Mouse (Mus musculus) lung, postnatal 4 days (tissue): Measurements from ENCODE around the gene Zfp446.

Source experiments
- DNase-seq, 2 experiments: peaks; one replicate each; pipeline ENCODE4 v3.0.0; 2021

Zfp446 gene

DNA sequence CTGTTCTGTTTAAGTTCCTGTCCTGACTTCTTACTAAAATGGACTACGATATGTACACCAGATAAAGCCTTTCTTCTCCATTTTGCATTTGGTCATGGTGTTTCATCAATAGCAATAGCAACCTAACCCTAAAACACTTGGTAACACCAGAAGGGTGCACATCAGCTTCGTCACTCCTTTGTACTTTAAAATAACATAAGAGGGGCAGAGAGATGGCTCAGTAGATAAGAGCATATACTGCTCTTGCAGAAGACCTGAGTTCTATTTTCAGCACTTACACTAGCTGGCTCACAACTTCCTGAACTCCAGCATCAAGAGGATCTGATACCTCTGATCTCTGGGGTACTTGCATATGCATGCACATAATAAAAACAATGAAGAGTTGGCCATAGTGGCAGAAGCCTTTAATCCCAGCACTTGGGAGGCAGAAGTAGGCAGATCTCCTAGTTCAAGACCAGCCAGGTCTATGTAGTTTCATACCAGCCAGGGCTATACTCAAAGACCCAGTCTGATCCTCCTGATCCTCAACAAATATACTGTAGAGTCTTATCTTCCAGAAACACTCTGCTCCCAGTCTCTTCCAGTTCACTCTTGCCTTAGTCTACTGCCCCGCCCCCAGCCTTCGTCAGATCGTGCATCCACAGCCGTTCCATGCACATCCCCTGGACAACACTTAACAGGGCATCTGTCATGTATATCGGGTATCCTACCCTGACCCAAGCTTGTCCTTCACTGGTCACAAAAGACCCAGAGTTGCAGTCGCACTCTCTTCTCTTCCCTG, 10.0 kb downstream of the Zfp446 start:
- DNase-seq: no peak

DNA sequence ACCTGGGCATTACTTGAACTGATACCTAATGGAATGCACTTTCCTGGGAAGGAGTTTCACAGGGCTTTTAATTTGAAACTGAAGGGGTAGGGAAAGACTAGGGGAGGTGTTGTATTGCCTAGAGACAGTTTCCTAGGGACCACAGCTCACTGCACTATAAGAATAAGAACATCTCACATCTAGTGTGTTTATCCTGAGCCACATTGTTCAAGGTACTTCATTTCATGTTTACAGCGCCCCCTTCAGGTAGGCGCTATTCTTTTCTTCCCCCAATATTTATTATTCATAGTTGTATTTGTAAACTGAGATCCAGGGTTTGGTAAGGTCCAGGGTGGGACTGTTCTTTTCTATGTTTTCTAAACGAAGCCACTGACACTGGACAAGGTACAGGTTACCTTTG, 14.6 kb downstream of the Zfp446 start:
- DNase-seq: peak in 1 of 2 experiments; percentile 59

- no peak for DNase-seq
These were observed 15.5 kb downstream of the Zfp446 start for GRCm38 (mm10) chr7:12993148-12993547.

DNA sequence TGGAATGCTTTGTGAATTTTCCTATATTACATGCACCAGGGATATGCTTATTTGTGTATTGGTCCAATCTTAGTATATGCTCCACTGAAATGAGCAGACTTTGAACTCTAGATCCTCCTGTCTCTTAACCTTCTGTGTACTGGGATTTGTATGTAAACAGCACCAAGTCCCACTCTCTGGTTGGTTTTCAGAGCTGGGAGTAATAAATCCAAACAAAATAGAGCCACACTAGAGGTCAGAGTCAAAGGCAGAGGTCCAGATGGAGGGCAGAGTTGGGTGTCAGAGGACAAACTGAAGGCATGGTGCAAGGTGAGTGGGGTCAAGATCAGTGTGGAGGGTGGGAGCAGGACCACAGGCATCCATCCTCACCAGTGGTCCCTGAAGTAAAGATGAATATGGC, 18.2 kb downstream of the Zfp446 start:
- no peak for DNase-seq

DNA sequence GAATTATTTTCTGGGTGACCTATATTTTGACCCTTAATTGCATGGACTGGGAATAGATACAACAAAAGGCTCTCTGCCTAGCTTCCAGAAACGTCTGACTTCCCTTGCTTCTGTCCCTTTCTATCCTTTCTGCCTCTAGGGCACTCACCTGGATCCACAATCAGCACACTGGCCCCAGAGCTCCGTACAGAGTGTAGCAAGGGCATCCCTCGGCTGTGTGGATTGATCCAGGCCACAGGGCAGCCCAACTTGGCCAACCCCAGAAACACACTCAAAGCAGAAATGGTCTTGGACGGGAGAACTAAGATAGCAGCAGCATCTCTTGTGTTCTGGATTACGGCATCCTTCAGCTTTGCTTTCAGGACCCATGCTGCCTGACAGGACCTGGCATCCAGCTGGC, 19.6 kb downstream of the Zfp446 start:
- no peak for DNase-seq

DNA sequence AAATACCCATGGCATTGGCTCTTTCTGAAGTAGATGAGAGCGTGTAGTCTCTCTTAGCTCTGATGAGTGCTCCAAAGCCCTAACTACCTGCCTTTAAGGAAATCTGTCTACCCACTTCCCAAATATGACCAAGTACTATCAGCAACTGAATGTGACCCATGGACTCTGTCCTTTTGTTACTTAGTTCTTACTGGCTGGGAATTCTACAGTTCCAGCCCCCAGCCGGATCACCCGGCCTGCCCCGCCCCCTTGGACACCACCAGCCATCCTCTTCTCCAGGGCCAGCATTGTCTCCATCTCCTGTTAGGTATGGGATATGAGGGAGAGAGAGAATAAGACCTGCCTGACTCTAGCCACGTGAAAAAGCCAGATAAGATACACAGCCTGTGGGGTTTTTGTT, 20.4 kb downstream of the Zfp446 start, which contains the start of gene Slc27a5:
Gene Slc27a5, minus strand, starts transcription at position 140 of the 400 bp plus-strand sequence.
- no peak for DNase-seq

DNA sequence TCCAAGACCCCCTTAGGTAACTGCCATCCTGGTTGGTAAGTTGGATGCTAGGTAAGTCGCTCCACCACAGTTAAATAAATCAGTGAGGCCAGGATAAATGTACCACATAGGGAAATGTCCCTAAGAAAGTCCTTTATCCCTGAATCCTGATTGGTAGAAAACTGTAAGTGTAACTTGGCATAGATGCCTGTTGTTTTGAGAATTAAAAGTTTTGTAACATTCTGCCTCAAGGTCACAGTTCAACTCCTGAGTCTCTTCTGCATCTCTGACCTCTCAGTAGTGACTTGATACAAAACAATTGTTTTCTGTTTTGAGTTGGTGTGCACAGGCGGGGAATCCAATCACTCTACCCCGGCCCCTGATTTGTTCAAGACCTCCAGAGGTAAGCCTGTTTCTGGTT, 21.2 kb downstream of the Zfp446 start, which contains the start of gene Trim28:
Gene Trim28, plus strand, starts transcription at position 264 of the 400 bp plus-strand sequence.
- DNase-seq: no peak

- DNase-seq: no peak
These were observed 23.9 kb downstream of the Zfp446 start for GRCm38 (mm10) chr7:13001584-13001983.

GRCm38 (mm10) chr7:13003380-13003779, 25.7 kb downstream of the Zfp446 start:
- DNase-seq: no peak

DNA sequence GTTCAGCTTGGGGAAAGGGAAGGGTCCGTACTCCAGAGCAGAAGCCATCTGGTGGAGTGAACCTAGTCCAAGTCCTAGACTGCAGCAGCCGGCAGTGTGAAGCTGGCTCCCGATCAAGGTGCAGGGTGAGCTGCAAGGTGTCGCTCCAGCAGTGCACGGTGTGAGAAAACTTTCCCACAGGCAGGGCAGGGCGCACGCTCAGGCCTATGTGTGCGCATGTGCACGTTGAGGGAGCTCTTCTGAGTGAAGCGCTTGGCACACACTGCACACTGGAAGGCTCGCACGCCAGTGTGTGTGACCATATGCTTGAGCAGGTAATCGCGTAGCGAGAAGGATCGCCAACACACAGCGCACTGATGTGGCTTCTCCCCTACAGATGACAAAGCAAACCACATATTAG, 28.4 kb downstream of the Zfp446 start:
- no peak for DNase-seq

GRCm38 (mm10) chr7:13006531-13006930, 28.9 kb downstream of the Zfp446 start:
- DNase-seq: no peak

DNA sequence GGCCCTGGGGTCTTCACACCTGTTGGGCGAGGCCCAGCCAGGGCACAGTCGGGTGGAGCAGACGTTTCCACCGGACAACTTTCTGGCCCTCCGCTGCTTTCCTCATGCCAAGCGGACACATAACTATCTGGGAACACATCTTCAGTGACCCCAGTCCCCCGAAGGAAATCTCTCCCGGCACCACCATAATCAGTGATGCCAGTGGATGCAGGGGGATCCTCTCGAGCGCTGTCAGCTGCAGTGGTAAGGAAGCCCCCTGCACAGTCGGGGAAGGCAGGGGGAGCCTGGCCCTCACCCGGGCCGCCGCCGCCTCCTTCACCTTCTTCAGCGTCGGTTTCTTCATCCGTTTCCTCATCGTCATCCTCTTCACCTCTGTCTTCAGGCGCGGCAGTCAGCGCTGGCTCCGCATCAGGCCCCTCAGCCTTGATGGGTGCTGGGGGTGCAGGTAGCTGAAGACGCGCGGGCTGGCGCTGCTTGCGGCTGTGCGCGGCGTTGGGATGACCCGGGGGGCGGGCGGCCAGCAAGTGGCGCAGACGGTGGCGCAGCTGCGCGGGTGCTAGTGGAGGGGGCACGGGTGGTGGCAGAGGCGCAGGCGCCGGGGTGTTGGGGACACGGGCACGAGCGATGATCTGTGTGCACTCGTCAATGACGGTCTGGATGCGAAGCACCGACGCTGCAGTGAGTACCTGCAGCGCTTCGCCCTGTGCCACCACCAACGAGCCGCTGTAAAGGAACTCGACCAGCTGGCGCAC, 29.9 kb downstream of the Zfp446 start:
- no peak for DNase-seq

DNA sequence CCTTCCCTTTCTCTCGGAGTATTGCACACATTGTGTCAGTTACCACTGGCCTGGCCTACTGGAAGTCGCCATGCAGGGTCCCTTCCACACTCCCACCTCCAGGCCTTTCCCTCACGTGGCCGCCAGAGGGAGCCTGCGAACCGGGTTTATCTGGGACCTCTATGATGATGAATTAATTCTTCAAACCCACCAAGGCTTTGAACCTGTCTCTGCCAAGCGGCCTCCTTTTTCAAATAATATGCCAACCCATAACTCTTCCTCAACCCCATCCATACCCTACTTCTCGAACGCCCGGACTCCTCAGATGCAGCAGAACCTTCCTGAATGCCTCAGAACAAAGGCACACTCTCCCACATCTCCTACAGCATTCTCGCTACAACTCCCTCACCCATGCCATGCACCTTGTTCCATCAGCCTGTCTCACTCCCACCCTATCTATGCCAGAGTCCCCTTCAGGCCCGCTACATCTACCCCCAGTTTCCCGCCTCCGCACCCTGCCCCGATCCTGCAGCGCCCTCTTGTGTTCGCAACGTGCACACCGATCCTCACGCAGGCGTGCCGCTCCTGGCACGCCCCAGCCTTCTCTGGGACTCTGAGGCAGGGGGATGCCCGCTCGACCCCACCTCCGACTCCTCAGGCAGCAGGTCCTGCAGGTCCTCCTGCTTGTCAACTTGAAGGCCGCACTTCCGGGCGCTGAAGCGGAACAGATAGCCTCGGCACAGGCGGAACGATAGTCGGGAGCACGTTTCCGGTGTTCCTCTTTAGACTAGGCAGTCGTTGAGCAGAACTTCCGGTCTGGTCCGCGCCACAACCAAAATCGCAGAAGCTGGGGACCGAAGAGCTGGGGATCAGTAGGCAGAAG, 31.7 kb downstream of the Zfp446 start:
- DNase-seq: peak; percentile 95 to 96

DNA sequence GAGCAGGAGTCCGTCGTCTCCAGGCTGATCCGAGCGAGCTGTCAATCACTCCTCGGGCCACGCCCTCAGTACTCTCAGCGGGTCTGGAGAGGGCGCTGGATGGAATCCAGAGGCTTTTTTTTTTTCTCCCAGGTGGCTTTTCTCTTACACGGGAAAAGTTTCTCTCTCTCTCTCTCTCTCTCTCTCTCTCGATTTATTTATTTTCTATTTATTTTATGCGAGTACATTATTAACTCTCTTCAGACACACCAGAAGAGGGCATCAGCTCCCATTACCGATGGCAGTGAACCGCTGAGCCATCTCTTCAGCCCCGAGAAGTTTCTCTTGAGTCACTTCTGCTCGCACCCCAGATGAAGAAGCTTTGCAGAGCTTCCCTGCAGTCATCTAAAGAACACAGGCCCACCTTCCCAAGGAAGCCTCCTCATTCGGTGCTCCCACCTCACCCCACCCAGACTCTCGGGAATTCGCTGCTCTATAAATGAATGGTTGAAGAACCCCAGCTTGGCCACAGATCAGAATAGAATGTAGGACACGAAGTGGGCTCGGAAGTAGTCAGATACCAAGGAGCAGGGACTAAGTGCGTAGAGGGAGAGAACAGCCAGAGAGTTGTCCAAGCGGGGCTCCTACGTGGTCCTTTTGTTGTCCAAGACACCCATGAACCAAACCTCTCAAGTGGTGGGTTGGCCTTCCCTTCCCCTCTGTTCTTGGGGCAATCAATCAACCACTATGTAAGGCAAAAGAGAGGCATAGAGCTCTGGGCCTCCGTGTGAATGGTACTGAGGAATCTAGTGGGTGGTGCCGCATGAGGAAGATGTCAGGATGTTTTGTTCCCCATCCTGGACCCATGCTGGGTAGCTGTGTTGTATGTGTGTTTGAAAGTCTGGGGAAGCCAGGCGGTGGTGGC, 32.6 kb downstream of the Zfp446 start, which contains the start of gene Zbtb45:
Gene Zbtb45, minus strand, starts transcription at position 30 of the 904 bp plus-strand sequence.
- DNase-seq: peak in 1 of 2 experiments; percentile 21

DNA sequence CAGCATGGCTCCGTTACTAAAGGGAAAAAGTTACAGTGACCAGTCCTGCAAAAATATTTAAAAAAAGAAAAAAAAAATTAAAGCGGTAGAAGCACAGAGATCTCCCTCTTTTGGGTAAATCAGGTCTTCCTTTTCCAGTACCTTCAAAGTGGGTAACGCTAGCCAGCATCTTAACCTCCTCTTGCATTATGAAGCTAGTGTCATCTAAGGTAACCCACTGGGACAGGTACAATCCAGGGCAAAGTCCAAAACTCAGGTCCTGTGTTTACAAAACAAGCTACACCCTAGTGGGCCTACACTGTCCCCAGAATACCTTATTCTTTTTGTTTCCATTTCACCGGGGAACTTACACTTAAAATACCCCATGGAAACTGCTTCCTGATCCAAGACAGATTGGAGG, 36.0 kb downstream of the Zfp446 start:
- no peak for DNase-seq

- DNase-seq: no peak
These were observed 36.7 kb downstream of the Zfp446 start for GRCm38 (mm10) chr7:13014275-13014839.

- DNase-seq: no peak
These were observed 37.6 kb downstream of the Zfp446 start for GRCm38 (mm10) chr7:13015217-13015616.

DNA sequence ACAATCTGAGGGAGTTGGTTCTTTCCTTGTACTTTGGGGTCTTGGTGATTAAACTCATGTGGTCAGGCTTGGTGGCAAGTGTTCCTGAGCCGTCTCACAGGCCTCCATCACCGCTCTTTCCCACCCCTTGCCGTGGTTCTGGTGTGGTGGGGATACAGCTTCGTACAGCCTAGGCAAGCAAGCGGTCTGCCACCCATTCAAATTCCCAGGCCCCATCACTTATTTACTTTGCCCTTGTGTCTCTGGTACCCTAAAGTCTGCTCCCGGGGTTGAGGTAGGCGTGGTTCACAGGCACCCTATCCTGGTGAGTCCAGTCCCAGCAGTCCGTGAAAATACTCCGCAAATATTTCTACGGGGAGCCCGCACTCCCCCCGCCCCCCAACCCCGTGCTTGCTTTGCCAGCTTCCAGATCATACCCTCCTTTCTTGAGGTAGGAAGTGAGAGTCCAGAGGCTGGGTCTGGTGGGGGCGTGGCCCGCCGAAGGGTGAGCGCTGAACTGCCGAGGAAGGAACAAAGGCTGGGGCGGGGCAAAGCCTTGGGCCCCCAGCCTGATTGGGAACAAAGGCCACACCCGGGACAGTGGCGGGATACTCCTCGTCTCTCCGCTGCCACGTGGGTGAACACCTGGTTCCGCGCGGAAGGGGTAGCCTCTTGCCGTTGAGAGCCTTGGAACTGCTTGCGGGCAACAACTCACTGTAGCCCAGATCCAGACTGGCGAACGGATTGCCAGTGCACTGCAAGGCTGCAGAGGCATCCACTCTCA, 45.3 kb downstream of the Zfp446 start:
- peak; percentile 85 to 93 for DNase-seq

GRCm38 (mm10) chr7:13023928-13024731, 46.5 kb downstream of the Zfp446 start:
- peak; percentile 95 for DNase-seq

GRCm38 (mm10) chr7:13024805-13025204, 47.2 kb downstream of the Zfp446 start:
- DNase-seq: peak; percentile 83 to 87
